Mouse (Mus musculus) small intestine, adult 2 months (tissue): ENCODE data around the gene Rdh14.

Source experiments
- CTCF ChIP-seq: fragments of 200-500 bp; IDR thresholded peaks from 2 replicates; pipeline ENCODE4 v1.5.1; 2012; ENCODE audit warnings: low read depth, mild to moderate bottlenecking, control low read depth, inconsistent platforms, low read length, moderate library complexity, mixed read lengths; ENCODE audit not compliant: insufficient replicate concordance, insufficient read length; ENCODE audit errors: extremely low read depth
- POLR2A ChIP-seq: fragments of 200-500 bp; IDR thresholded peaks from 2 replicates; pipeline ENCODE4 v1.6.1; 2012; ENCODE audit warnings: low read depth, mild to moderate bottlenecking, control low read depth, inconsistent platforms, low read length, moderate library complexity

DNA sequence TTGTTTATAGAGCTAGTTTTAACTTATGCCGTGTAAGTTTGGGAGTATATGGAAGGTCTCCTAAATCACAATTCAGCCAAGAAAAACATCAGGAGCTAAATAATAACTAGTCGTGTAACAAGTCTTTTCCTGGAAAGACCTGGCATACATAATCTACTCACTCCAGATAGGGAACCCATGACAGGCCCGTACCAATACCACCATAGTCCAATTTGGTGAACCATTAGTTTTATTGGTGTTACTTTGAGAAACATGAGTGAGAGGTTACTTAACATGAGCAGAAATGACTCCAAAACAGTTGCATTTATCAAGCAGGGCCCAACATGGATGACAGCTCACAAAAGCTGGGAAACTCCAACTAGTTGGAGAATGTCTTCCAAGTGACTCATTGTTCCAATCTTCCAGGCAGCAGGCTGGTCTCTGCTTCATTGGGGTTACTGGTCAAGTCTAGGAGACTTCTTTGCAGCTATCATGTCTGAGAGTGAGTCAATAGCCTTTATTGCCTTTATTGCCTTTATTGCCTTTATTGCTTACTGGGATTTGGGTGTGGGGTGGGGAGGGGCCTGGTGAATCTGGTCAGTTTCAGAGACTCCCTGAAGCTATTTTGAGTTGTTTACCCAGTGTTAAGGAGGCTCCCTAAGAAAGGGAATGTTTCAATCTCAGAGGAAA is 20.1 kb downstream of the Rdh14 start:
- TF ChIP-seq CTCF (no peak), POLR2A (no peak)
